Mouse (Mus musculus) limb, embryonic 12.5 days (tissue): ENCODE measurements around the gene Fancg. TPM values are rescaled to one million over a fixed set of nuclear protein-coding genes. Genes with fewer than 3 reads are reported as not detected.
A peak's percentile ranks its signal among the peaks of the same experiment; 100 is the strongest.

Source experiments
- ATAC-seq: fragments of 200-750 bp; cut with Nextera tagmentation; 2 replicates; pipeline ENCODE4 v1.8.0; 2017; ENCODE audit warnings: low read depth, moderate TSS enrichment; ENCODE audit not compliant: insufficient number of reproducible peaks, insufficient read depth, low FRiP score, low TSS enrichment
- H3K27ac ChIP-seq: fragments of 300-500 bp; sonication (generic); 2 replicates; pipeline ENCODE4 v1.5.1; 2016; ENCODE audit warnings: mild to moderate bottlenecking, moderate library complexity
- H3K27me3 ChIP-seq: fragments of 300-500 bp; sonication (generic); 2 replicates; pipeline ENCODE4 v1.6.1; 2016; ENCODE audit warnings: mild to moderate bottlenecking, moderate library complexity
- H3K36me3 ChIP-seq: fragments of 300-500 bp; sonication (generic); 2 replicates; pipeline ENCODE4 v1.6.1; 2016; ENCODE audit warnings: mild to moderate bottlenecking, moderate library complexity
- H3K4me1 ChIP-seq: fragments of 300-500 bp; sonication (generic); replicated peaks from 2 replicates; pipeline ENCODE4 v1.6.1; 2016
- H3K4me2 ChIP-seq: fragments of 300-500 bp; sonication (generic); 2 replicates; pipeline ENCODE4 v1.6.1; 2016; ENCODE audit warnings: mild to moderate bottlenecking, moderate library complexity
- H3K4me3 ChIP-seq: fragments of 300-500 bp; sonication (generic); replicated peaks from 2 replicates; pipeline ENCODE4 v1.5.1; 2016; ENCODE audit warnings: mild to moderate bottlenecking
- H3K9ac ChIP-seq: fragments of 300-500 bp; sonication (generic); replicated peaks from 2 replicates; pipeline ENCODE4 v1.6.1; 2016; ENCODE audit warnings: mild to moderate bottlenecking, moderate library complexity
- H3K9me3 ChIP-seq: fragments of 300-500 bp; sonication (generic); 2 replicates; pipeline ENCODE4 v1.6.1; 2016; ENCODE audit warnings: mild to moderate bottlenecking, moderate library complexity
- WGBS: fragments of 180-500 bp; shearing (Covaris S2); methylation state at CpG from one replicate; pipeline ENCODE4 v1.1.7; 2016; 5-methylcytosine and 5-hydroxymethylcytosine counted together
- polyA plus RNA-seq: library from polyadenylated mRNA; unstranded; fragments of >200 nt; fragmentation: Nextera tagmentation; extraction: Ambion mirVana; gene quantifications from 2 replicates; pipeline ENCODE4 v1.2.1, GENCODE M21; 2016

The Fancg gene
- polyA plus RNA-seq, 1 experiment from 2014 or later, result 18.4 TPM

GRCm38 (mm10) chr4:43032501-43032900 is 22.2 kb upstream of the Fancg start:
- no peak overlapping the region; the same call in 1 of the 2 replicates for H3K27ac ChIP-seq

GRCm38 (mm10) chr4:43031237-43031995 is 21.1 kb upstream of the Fancg start, which contains the start of gene Stoml2:
Gene Stoml2 (minus strand): TSS chr4:43031710.
- H3K4me1 ChIP-seq, result peaks cover 13% of the 10 kb centered on the region
- under 1% methylated on average over 38 of the region's 38 CpGs for WGBS
- H3K27ac ChIP-seq, result peak within 1 kb of the TSS; percentile 90
- peak within 1 kb of the TSS; percentile 85 for H3K4me2 ChIP-seq
- H3K4me3 ChIP-seq, result peak within 1 kb of the TSS; percentile 77
- H3K27me3 ChIP-seq, result no peaks in the 10 kb centered on the region
- peak; percentile 96 for ATAC-seq
- no peaks in the 10 kb centered on the region for H3K9me3 ChIP-seq
- H3K9ac ChIP-seq, result peak within 1 kb of the TSS; percentile 91
- H3K36me3 ChIP-seq, result peaks cover 75% of the 10 kb centered on the region

More at GRCm38 (mm10) chr4:43032501-43032900, 22.2 kb upstream of the Fancg start:
- ATAC-seq, result no peak
- H3K27me3 ChIP-seq, result no peaks in the 10 kb centered on the region
- H3K4me3 ChIP-seq, result no peak overlapping the region
- peaks cover 70% of the 10 kb centered on the region for H3K36me3 ChIP-seq
- H3K4me2 ChIP-seq, result no peak overlapping the region
- no peak overlapping the region for H3K9ac ChIP-seq
- H3K4me1 ChIP-seq, result peaks cover 13% of the 10 kb centered on the region
- WGBS, result 100% methylated on average over 1 of the region's 1 CpGs
- H3K9me3 ChIP-seq, result no peaks in the 10 kb centered on the region

- Histone ChIP-seq H3K9me3 (no peaks in the 10 kb centered on the region), H3K27ac (peak overlapping the region; percentile 90), H3K4me1 (peaks cover 13% of the 10 kb centered on the region), H3K4me3 (peak overlapping the region; percentile 77), H3K4me2 (peak overlapping the region; percentile 85), H3K9ac (peak overlapping the region; percentile 91), H3K36me3 (peaks cover 70% of the 10 kb centered on the region), H3K27me3 (no peaks in the 10 kb centered on the region)
- ATAC-seq, result peak; percentile 57
- 2% methylated on average over 28 of the region's 28 CpGs for WGBS
Measured at GRCm38 (mm10) chr4:43030780-43031230, 20.5 kb upstream of the Fancg start.

- H3K9ac ChIP-seq, result peak overlapping the region; percentile 91
- peak overlapping the region; percentile 85 for H3K4me2 ChIP-seq
- H3K4me3 ChIP-seq, result peak overlapping the region; percentile 77
- no peaks in the 10 kb centered on the region for H3K27me3 ChIP-seq
- no peak for ATAC-seq
- peaks cover 65% of the 10 kb centered on the region for H3K36me3 ChIP-seq
- WGBS, result 75% methylated on average over 9 of the region's 9 CpGs
- peaks cover 13% of the 10 kb centered on the region for H3K4me1 ChIP-seq
- no peaks in the 10 kb centered on the region for H3K9me3 ChIP-seq
- peak overlapping the region; percentile 90; the same call in 1 of the 2 replicates for H3K27ac ChIP-seq
Measured at GRCm38 (mm10) chr4:43030352-43030751, 20.0 kb upstream of the Fancg start.

GRCm38 (mm10) chr4:43029749-43030148 is 19.4 kb upstream of the Fancg start:
- no peaks in the 10 kb centered on the region for H3K27me3 ChIP-seq
- no peak overlapping the region for H3K27ac ChIP-seq
- H3K36me3 ChIP-seq, result peaks cover 59% of the 10 kb centered on the region
- H3K9ac ChIP-seq, result no peak overlapping the region
- H3K4me2 ChIP-seq, result peak overlapping the region; percentile 85; the same call in 1 of the 2 replicates
- H3K4me1 ChIP-seq, result peaks cover 17% of the 10 kb centered on the region
- 0 out of 2 replicates have a peak overlapping the region, but pooled peaks have one; percentile 77 for H3K4me3 ChIP-seq
- ATAC-seq, result no peak
- WGBS, result 94% methylated on average over 9 of the region's 9 CpGs
- no peaks in the 10 kb centered on the region for H3K9me3 ChIP-seq

GRCm38 (mm10) chr4:43029121-43029520 is 18.8 kb upstream of the Fancg start:
- H3K9me3 ChIP-seq, result no peaks in the 10 kb centered on the region
- WGBS, result 91% methylated on average over 7 of the region's 7 CpGs
- no peak overlapping the region for H3K4me3 ChIP-seq
- peaks cover 58% of the 10 kb centered on the region for H3K36me3 ChIP-seq
- no peak for ATAC-seq
- no peak overlapping the region for H3K9ac ChIP-seq
- no peak overlapping the region for H3K4me2 ChIP-seq
- H3K27ac ChIP-seq, result no peak overlapping the region
- peaks cover 22% of the 10 kb centered on the region for H3K4me1 ChIP-seq
- no peaks in the 10 kb centered on the region for H3K27me3 ChIP-seq

- Histone ChIP-seq H3K36me3 (peaks cover 78% of the 10 kb centered on the region), H3K4me2 (peak within 1 kb of the TSS; percentile 74), H3K9me3 (no peaks in the 10 kb centered on the region), H3K27ac (peak within 1 kb of the TSS; percentile 88), H3K4me3 (peak within 1 kb of the TSS; percentile 61), H3K9ac (peak within 1 kb of the TSS; percentile 64), H3K27me3 (no peaks in the 10 kb centered on the region), H3K4me1 (peaks cover 15% of the 10 kb centered on the region)
- WGBS, result 7% methylated on average over 42 of the region's 42 CpGs
- peak; percentile 86 for ATAC-seq
Measured at GRCm38 (mm10) chr4:43025084-43025960, 15.0 kb upstream of the Fancg start, which contains the start of gene Pigo. Gene Pigo (minus strand): TSS chr4:43025819.

GRCm38 (mm10) chr4:43024673-43025072 is 14.4 kb upstream of the Fancg start:
- H3K4me1 ChIP-seq, result peaks cover 9% of the 10 kb centered on the region
- H3K9me3 ChIP-seq, result no peaks in the 10 kb centered on the region
- peak overlapping the region; percentile 61 for H3K4me3 ChIP-seq
- no peaks in the 10 kb centered on the region for H3K27me3 ChIP-seq
- no peak for ATAC-seq
- 0 out of 2 replicates have a peak overlapping the region, but pooled peaks have one; percentile 20 for H3K27ac ChIP-seq
- H3K36me3 ChIP-seq, result peaks cover 82% of the 10 kb centered on the region
- H3K9ac ChIP-seq, result peak overlapping the region; percentile 64; the same call in 1 of the 2 replicates
- WGBS, result 78% methylated on average over 14 of the region's 14 CpGs
- peak overlapping the region; percentile 74 for H3K4me2 ChIP-seq

GRCm38 (mm10) chr4:43021341-43021740 is 11.0 kb upstream of the Fancg start:
- no peak overlapping the region for H3K4me3 ChIP-seq
- no peaks in the 10 kb centered on the region for H3K9me3 ChIP-seq
- H3K27me3 ChIP-seq, result no peaks in the 10 kb centered on the region
- peaks cover 9% of the 10 kb centered on the region for H3K4me1 ChIP-seq
- no peak overlapping the region for H3K4me2 ChIP-seq
- no peak overlapping the region for H3K9ac ChIP-seq
- ATAC-seq, result no peak
- WGBS, result 80% methylated on average over 17 of the region's 17 CpGs
- no peak overlapping the region for H3K27ac ChIP-seq
- H3K36me3 ChIP-seq, result peaks cover 75% of the 10 kb centered on the region

GRCm38 (mm10) chr4:43020876-43021275 is 10.6 kb upstream of the Fancg start:
- H3K36me3 ChIP-seq, result peaks cover 75% of the 10 kb centered on the region
- 86% methylated on average over 16 of the region's 16 CpGs for WGBS
- H3K9me3 ChIP-seq, result no peaks in the 10 kb centered on the region
- no peaks in the 10 kb centered on the region for H3K27me3 ChIP-seq
- H3K4me1 ChIP-seq, result peaks cover 9% of the 10 kb centered on the region
- H3K4me2 ChIP-seq, result no peak overlapping the region
- ATAC-seq, result no peak
- no peak overlapping the region for H3K27ac ChIP-seq
- no peak overlapping the region for H3K9ac ChIP-seq
- H3K4me3 ChIP-seq, result no peak overlapping the region
